Mouse (Mus musculus): Measurements from ENCODE around the gene Gm20708. TPM values are rescaled to one million over a fixed set of nuclear protein-coding genes. Genes with fewer than 3 reads are reported as not detected.

Gene Gm20708
- polyA plus RNA-seq, 1 experiment, result 0.86 TPM

- H3K4me3 ChIP-seq (ENCODE audit: insufficient read depth, low read length), result no peak overlapping the region
- H3K4me1 ChIP-seq (ENCODE audit: control insufficient read depth, insufficient read depth, low read length), result no peaks in the 10 kb centered on the region
- no peak overlapping the region for H3K27ac ChIP-seq (ENCODE audit: insufficient read depth, low read length)
- TF ChIP-seq CTCF (IDR thresholded peaks at IDR 0.05; ENCODE audit: extremely low read depth, insufficient read depth, low read length), result no peak
- no peak for TF ChIP-seq POLR2A (IDR thresholded peaks at IDR 0.05; ENCODE audit: extremely low read depth, insufficient read depth, low read length)
Observed at GRCm38 (mm10) chr11:117840910-117841309, 31.4 kb downstream of the Gm20708 start.

GRCm38 (mm10) chr11:117843434-117843833, 34.0 kb downstream of the Gm20708 start:
- TF ChIP-seq CTCF (IDR thresholded peaks at IDR 0.05; ENCODE audit: extremely low read depth, insufficient read depth, low read length), result no peak
- no peaks in the 10 kb centered on the region for H3K4me1 ChIP-seq (ENCODE audit: control insufficient read depth, insufficient read depth, low read length)
- H3K4me3 ChIP-seq (ENCODE audit: insufficient read depth, low read length), result no peak overlapping the region
- no peak overlapping the region for H3K27ac ChIP-seq (ENCODE audit: insufficient read depth, low read length)

GRCm38 (mm10) chr11:117844997-117845396, 35.5 kb downstream of the Gm20708 start:
- Histone ChIP-seq H3K27ac (ENCODE audit: insufficient read depth, low read length) (no peak overlapping the region), H3K4me3 (ENCODE audit: insufficient read depth, low read length) (no peak overlapping the region), H3K4me1 (ENCODE audit: control insufficient read depth, insufficient read depth, low read length) (no peaks in the 10 kb centered on the region)
- TF ChIP-seq CTCF (IDR thresholded peaks at IDR 0.05; ENCODE audit: extremely low read depth, insufficient read depth, low read length) (no peak), POLR2A (IDR thresholded peaks at IDR 0.05; ENCODE audit: extremely low read depth, insufficient read depth, low read length) (no peak)

DNA sequence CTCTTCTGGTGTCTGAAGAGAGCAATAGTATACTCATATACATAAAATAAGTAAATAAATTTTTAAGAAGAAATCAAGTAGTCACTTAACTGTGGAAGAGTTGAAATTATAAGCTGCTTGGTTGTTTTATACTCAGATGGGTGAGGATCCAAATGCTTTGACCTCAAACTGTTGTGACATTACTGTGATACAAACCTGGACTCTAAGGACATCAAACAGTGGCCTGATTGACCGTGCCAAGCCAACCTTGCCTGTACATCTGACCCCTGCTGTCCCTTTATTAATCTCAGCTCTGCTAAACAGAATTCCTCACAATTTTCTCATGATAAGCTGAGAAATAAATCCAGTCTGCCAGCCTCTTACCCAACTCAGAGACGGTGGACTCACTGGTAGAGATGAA, 36.2 kb downstream of the Gm20708 start:
- Histone ChIP-seq H3K4me1 (ENCODE audit: control insufficient read depth, insufficient read depth, low read length) (no peaks in the 10 kb centered on the region), H3K27ac (ENCODE audit: insufficient read depth, low read length) (no peak overlapping the region), H3K4me3 (ENCODE audit: insufficient read depth, low read length) (no peak overlapping the region)
- no peak for TF ChIP-seq POLR2A (IDR thresholded peaks at IDR 0.05; ENCODE audit: extremely low read depth, insufficient read depth, low read length)
- TF ChIP-seq CTCF (IDR thresholded peaks at IDR 0.05; ENCODE audit: extremely low read depth, insufficient read depth, low read length), result no peak

GRCm38 (mm10) chr11:117846640-117847039, 37.2 kb downstream of the Gm20708 start:
- Histone ChIP-seq H3K27ac (ENCODE audit: insufficient read depth, low read length) (no peak overlapping the region), H3K4me3 (ENCODE audit: insufficient read depth, low read length) (no peak overlapping the region), H3K4me1 (ENCODE audit: control insufficient read depth, insufficient read depth, low read length) (no peaks in the 10 kb centered on the region)
- no peak for TF ChIP-seq POLR2A (IDR thresholded peaks at IDR 0.05; ENCODE audit: extremely low read depth, insufficient read depth, low read length)
- TF ChIP-seq CTCF (IDR thresholded peaks at IDR 0.05; ENCODE audit: extremely low read depth, insufficient read depth, low read length), result no peak

DNA sequence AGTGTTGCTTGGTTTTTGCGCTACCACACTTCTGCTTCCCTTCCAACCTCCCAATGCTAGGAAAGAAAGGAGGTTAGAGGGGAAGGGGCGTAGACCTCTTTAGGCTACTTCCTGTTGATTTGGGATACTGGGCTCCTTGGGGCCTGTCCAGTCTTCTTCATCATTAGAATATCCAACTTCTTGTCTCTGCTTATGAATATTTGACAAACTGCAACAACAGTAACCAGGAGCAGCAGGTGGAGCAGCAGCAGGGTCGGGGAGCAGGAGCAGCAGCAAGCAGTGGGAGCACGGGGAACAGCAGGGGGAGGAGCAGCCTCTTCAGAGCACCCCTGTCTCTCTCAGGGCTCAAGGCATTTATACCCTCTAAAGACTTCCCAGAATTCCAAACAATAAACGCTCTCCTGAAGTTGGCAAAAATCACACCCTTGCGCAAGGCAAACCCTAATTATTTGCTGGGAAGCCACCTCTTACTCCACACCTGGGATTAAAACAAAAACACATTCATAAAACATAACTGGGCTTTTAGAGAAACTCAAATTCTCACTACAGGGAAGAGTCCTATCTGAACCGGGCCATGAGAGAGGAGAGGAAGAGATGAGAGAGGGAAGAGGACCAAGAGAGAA, 38.2 kb downstream of the Gm20708 start:
- no peak for TF ChIP-seq POLR2A (IDR thresholded peaks at IDR 0.05; ENCODE audit: extremely low read depth, insufficient read depth, low read length)
- no peak for TF ChIP-seq CTCF (IDR thresholded peaks at IDR 0.05; ENCODE audit: extremely low read depth, insufficient read depth, low read length)
- Histone ChIP-seq H3K4me3 (ENCODE audit: insufficient read depth, low read length) (no peak overlapping the region; the same call in 1 of the 2 replicates), H3K4me1 (ENCODE audit: control insufficient read depth, insufficient read depth, low read length) (no peaks in the 10 kb centered on the region), H3K27ac (ENCODE audit: insufficient read depth, low read length) (0 out of 2 replicates have a peak overlapping the region, but pooled peaks have one; percentile 49)

DNA sequence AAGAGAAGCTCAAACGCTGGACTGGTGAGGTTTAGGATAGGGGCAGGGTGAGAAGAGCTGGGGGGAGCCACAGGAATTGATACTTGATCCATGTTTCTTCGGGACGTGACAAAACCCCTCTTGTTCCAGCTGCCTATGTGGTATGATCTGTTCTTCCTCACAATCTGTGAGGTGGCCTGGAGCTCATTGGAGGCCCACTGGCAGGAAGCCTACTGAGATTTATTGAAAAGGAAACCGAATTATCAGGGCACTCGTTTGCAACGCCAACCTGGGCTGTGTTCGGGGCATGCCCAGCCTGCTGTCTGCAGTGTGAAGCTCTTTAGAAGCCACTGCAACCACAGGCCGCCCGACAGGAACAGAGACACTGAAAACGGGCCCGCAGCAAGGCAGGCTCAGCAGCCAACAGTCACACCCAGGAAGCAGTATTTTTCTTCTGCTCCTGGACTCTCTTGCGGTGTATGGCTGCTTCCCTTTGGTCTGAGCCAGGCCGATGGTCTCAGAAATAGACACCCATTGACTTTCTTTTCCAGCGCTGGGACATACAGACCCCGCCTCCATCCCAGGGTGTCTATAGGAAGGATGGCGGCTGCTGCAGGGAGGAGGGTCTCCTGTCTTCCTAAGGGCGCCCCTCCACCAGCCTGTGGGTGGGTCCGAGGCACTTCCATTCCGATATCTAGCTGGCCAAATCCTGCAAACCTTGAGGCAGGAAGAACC, 39.0 kb downstream of the Gm20708 start:
- no peak for TF ChIP-seq POLR2A (IDR thresholded peaks at IDR 0.05; ENCODE audit: extremely low read depth, insufficient read depth, low read length)
- Histone ChIP-seq H3K27ac (ENCODE audit: insufficient read depth, low read length) (peak overlapping the region; percentile 49), H3K4me1 (ENCODE audit: control insufficient read depth, insufficient read depth, low read length) (no peaks in the 10 kb centered on the region), H3K4me3 (ENCODE audit: insufficient read depth, low read length) (peak overlapping the region; percentile 53)

GRCm38 (mm10) chr11:117848985-117849671, 39.7 kb downstream of the Gm20708 start, which contains the start of gene Birc5:
Gene Birc5, plus strand, starts transcription at chr11:117849251.
- Histone ChIP-seq H3K4me1 (ENCODE audit: control insufficient read depth, insufficient read depth, low read length) (no peaks in the 10 kb centered on the region), H3K4me3 (ENCODE audit: insufficient read depth, low read length) (peak within 1 kb of the TSS; percentile 53), H3K27ac (ENCODE audit: insufficient read depth, low read length) (peak within 1 kb of the TSS; percentile 49)
- no peak for TF ChIP-seq CTCF (IDR thresholded peaks at IDR 0.05; ENCODE audit: extremely low read depth, insufficient read depth, low read length)
- TF ChIP-seq POLR2A (IDR thresholded peaks at IDR 0.05; ENCODE audit: extremely low read depth, insufficient read depth, low read length), result peak; percentile 94

DNA sequence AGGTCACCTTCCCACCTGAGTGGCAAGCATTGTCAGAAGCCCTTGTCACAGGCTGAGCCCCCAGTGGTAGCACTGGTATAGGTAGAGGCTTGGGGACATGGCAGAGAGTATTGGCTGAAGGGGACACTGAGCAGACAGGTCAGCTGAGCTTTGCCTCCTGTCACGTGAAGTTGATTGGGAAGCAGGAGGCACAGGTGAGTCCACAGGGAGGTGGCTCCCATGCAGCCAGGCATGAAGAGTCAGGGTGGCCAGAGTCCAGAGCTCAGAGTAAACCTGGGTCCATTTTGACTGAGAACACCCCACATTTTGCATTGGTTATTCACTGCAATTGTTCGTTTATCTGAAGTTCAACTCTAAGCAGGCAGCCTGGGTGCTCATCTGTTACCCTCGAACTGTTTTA, 43.4 kb downstream of the Gm20708 start:
- H3K4me1 ChIP-seq (ENCODE audit: control insufficient read depth, insufficient read depth, low read length), result no peaks in the 10 kb centered on the region
- no peak overlapping the region for H3K27ac ChIP-seq (ENCODE audit: insufficient read depth, low read length)
- H3K4me3 ChIP-seq (ENCODE audit: insufficient read depth, low read length), result no peak overlapping the region
- TF ChIP-seq POLR2A (IDR thresholded peaks at IDR 0.05; ENCODE audit: extremely low read depth, insufficient read depth, low read length) (no peak), CTCF (IDR thresholded peaks at IDR 0.05; ENCODE audit: extremely low read depth, insufficient read depth, low read length) (no peak)
